ENCODE assay signal across 31 mouse cellular contexts in the genomic region with DNA sequence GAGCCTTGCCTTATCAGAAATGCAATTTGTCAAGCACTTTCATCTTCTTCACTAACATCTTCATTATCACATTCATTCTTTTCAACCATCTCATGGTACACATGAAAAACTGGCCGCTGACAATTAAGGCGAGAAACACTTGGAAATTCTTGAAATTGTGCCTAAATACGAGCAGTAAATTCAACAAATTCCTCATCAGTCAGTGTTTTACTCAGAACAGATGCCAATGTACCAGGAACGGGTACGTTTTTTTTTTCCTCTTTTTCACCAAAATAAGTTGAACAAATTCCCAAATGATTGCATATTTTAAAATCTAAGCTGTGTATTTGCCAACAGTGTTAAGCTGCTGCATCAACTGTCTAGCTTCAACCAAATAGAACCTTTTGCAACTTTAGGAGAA. TPM values are rescaled to one million over a fixed set of nuclear protein-coding genes. Genes with fewer than 3 reads are reported as not detected.
"Had no signal": no experiment of that assay in that cellular context is flagged by ENCODE, and none has a peak within 500 bp of the region (broad histone marks: within the 10 kb centered on the region; RNA-seq: fewer than 3 reads in every experiment).

No protein-coding gene starts in this region.

- H3K4me3 ChIP-seq: heart, embryonic 10.5 days; heart, embryonic 12.5 days; heart, embryonic 13.5 days; heart, embryonic 15.5 days; hindbrain, embryonic 10.5 days; hindbrain, embryonic 12.5 days; hindbrain, embryonic 13.5 days; hindbrain, embryonic 15.5 days; intestine, embryonic 15.5 days; kidney, embryonic 15.5 days; left cerebral cortex, adult 2 months had no signal

- DNase-seq: heart, postnatal 10 days; heart, postnatal 14 days; heart, postnatal 36 days; heart, postnatal 4 days; kidney, adult 11 months; kidney, adult 18-20 months; kidney, adult 2 months; kidney, adult 8-10 months; kidney, adult 9 months; kidney, postnatal 10 days; kidney, postnatal 14 days; kidney, postnatal 25 days; kidney, postnatal 36 days; kidney, postnatal 4 days; layer of hippocampus, adult 9-11 months; layer of hippocampus, postnatal 36 days had no signal

- H3K27ac ChIP-seq: heart, embryonic 10.5 days; heart, embryonic 13.5 days; heart, embryonic 15.5 days; hindbrain, embryonic 10.5 days; hindbrain, embryonic 12.5 days; hindbrain, embryonic 13.5 days; hindbrain, embryonic 14.5 days; hindbrain, embryonic 15.5 days; hindbrain, postnatal 0 days; intestine, embryonic 15.5 days; kidney, embryonic 15.5 days; kidney, postnatal 0 days; left cerebral cortex, adult 2 months had no signal

RNA-seq across cellular contexts. Expression of a gene that starts 6.2 kb away (rescaled TPM):
- total RNA-seq: hematopoietic stem cell, adult 5-6 weeks had no signal
